Comparison of ENCODE assay signal across 9 mouse cellular contexts in genomic region chr2:128337791-128338190, GRCm38 (mm10).
"Had no signal": no experiment of that assay in that cellular context is flagged by ENCODE, and none has a peak within 500 bp of the region (broad histone marks: within the 10 kb centered on the region; RNA-seq: fewer than 3 reads in every experiment).

No protein-coding gene starts in this region.

- H3K4me3 ChIP-seq: layer of hippocampus, adult 2 months; limb, embryonic 13.5 days; liver, embryonic 15.5 days; midbrain, embryonic 13.5 days; stomach, embryonic 15.5 days had no signal

- DNase-seq: lung, embryonic 14.5 days; right cerebral cortex, postnatal 14 days; thymus, adult 2 months; thymus, postnatal 36 days had no signal

- H3K27ac ChIP-seq: layer of hippocampus, adult 2 months; liver, embryonic 15.5 days; midbrain, embryonic 13.5 days; stomach, embryonic 15.5 days had no signal

- ATAC-seq: midbrain, embryonic 13.5 days had no signal

- H3K9ac ChIP-seq: limb, embryonic 13.5 days; liver, embryonic 15.5 days; lung, embryonic 14.5 days; midbrain, embryonic 13.5 days; stomach, embryonic 15.5 days had no signal

- H3K9me3 ChIP-seq: limb, embryonic 13.5 days; liver, embryonic 15.5 days; midbrain, embryonic 13.5 days; stomach, embryonic 15.5 days had no signal

- H3K36me3 ChIP-seq: limb, embryonic 13.5 days; liver, embryonic 15.5 days; midbrain, embryonic 13.5 days; stomach, embryonic 15.5 days had no signal

- H3K27me3 ChIP-seq: limb, embryonic 13.5 days; liver, embryonic 15.5 days; midbrain, embryonic 13.5 days; stomach, embryonic 15.5 days had no signal

- H3K4me2 ChIP-seq: limb, embryonic 13.5 days; liver, embryonic 15.5 days; lung, embryonic 14.5 days; midbrain, embryonic 13.5 days; stomach, embryonic 15.5 days had no signal
